Mouse (Mus musculus): ENCODE measurements around the gene Sppl2b.
A peak's percentile ranks its signal among the peaks of the same experiment; 100 is the strongest.
"Not testable (repeated sequence)": the region's sequence is repeated elsewhere in the genome, so short reads cannot be mapped to it uniquely, and the experiment has no call there.

Gene Sppl2b

GRCm38 (mm10) chr10:80824827-80825226 lies 30.2 kb upstream of the Sppl2b start:
- no peak for DNase-seq

- DNase-seq = peak; percentile 99
Observed at GRCm38 (mm10) chr10:80826151-80827062, 28.7 kb upstream of the Sppl2b start, which contains the start of gene Oaz1. Gene Oaz1, plus strand, starts transcription at chr10:80826656.

- DNase-seq = no peak
Observed at GRCm38 (mm10) chr10:80827063-80827869, 27.8 kb upstream of the Sppl2b start.

DNA sequence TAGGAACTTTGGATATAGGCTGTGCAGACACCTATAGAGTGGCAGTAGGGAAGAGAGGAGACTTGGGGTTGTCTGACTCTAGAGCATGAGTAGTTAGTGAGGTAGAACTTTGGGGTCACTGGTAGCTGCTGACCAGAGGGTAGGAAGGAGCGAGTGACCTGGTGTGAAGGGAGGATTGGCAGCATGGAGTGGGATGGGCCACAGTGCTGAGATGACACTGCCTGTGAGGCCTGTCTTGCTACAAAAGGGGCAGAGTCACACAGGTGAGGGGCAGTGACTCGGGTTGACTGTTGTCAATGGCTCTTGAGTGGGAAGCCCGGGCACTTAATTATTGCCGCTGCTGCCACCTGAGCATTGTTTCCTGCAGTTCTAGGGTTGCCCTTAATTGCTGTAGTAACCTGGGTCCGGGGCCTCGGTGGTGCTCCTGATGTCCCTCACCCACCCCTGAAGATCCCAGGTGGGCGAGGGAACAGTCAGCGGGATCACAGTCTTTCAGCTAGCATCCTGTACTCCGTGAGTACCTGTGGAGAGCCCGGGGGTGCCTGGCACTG lies 27.1 kb upstream of the Sppl2b start:
- DNase-seq = no peak

DNA sequence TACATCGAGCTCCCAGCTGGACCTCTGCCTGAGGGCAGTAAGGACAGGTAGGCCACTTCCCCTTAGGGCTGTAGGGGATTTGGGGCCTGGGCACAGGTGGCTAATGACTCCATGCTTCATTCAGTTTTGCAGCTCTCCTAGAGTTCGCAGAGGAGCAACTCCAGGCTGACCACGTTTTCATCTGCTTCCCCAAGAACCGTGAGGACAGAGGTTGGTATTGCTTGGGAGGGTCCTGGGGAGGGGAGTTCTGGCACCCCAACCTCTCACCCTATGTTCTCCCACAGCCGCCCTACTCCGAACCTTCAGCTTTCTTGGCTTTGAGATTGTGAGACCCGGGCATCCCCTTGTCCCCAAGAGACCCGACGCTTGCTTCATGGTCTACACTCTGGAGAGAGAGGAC lies 26.5 kb upstream of the Sppl2b start:
- not testable (repeated sequence) for DNase-seq

- DNase-seq = no peak
Observed at GRCm38 (mm10) chr10:80829359-80830278, 25.5 kb upstream of the Sppl2b start.

- DNase-seq = no peak
Observed at GRCm38 (mm10) chr10:80831136-80831535, 23.9 kb upstream of the Sppl2b start.

- DNase-seq = no peak
Observed at GRCm38 (mm10) chr10:80832818-80833217, 22.3 kb upstream of the Sppl2b start.

DNA sequence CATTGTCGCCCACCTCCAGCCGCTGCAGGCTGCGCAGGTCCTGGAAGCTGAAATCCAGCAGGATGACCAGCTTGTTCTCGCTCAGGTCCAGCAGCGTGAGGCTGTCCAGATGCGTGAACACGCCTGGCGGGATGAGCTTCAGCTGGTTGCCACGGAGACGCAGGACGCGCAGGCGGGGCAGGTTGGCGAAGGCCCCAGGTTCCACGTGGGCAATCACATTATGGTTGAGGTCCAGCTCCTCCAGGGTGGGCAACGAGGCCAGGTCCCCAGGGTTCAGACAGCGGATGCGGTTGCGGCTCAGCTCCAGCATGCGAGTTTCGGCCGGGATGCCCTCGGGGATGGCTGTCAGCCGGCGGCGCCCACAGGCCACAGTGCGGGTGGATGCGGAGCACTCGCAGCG lies 19.5 kb upstream of the Sppl2b start:
- DNase-seq = no peak

- no peak for DNase-seq
Observed at GRCm38 (mm10) chr10:80836949-80837379, 18.1 kb upstream of the Sppl2b start.

- DNase-seq = peak; percentile 68
Observed at GRCm38 (mm10) chr10:80837827-80838226, 17.2 kb upstream of the Sppl2b start.

DNA sequence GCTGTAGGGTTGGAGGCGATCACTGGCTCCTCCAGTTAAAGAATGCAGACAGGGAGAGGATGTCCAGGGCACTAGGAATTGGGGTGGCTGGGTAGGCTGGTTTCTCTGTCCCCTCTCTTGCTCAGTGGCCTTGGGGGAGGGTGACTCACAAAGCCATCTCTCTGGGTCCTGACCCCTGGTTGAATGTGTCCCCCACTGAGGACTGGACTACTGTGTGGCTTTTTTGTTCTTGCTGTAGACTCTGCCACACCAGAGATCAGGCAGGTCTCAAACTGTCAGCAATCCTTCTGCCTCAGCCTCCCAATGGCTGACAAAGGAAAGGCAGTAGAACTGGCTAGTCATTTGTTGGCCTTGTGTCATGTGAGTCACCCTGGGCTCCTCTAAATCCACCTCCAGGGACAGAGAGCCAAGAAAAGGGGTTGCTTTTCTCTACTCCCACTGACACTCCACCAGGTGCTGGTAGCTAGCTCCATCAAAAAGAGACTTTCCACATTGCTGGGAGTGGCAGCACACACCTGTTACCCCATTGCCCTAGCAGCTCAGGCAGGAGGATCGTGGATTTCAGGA lies 16.6 kb upstream of the Sppl2b start:
- DNase-seq = no peak

- DNase-seq = no peak
Observed at GRCm38 (mm10) chr10:80839848-80840247, 15.2 kb upstream of the Sppl2b start.

DNA sequence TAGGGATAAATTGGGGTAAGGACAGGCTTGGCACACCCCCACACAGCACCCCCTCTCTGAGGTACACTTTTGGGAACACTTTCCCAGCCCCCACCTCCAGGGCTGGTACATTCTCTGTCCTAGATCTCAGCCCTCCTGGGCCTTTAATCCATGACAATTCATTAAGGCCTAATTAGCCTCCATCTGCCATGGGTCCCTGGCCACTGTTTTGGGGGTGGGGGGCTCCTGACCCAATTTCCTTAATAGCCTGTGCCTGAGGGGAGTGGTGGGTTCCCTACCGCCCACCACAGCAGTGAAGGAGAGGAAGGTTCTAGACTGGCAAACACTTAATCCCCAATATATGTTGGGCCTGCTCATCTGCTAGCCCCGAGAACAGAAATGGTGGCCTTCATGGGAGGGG lies 13.4 kb upstream of the Sppl2b start:
- peak; percentile 26 for DNase-seq

- peak; percentile 34 for DNase-seq
Observed at GRCm38 (mm10) chr10:80842334-80842733, 12.7 kb upstream of the Sppl2b start.

- DNase-seq = no peak
Observed at GRCm38 (mm10) chr10:80843087-80843930, 11.8 kb upstream of the Sppl2b start.

DNA sequence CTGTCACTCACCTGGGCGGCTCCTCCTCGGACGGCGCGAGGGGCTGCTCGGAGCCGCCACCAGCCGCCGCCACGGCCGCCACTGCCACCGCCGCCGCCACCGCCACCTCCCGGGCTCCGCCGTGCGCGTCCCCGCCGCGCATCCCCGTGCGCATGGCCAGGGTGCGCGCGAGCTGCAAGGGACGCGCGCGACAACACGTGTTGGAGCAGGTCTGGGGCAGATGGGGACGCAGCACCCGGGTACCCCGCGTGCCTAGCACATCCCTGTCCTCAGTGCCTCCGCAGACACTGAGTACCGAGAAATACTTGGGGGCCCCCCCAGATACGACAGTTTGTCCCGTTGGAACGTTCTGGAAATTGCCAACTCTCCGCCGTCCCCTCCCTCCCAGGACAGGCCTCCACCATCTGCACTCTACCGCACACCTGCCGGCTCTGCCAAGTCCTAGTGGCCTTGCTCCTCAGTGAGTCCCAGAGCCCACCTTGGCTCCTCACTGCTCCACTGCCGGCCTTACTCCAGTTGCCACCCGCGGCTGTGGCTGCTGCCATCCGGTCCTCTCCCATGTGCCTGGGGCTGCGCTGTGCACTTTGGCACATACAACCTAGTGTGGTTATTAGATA lies 11.0 kb upstream of the Sppl2b start, which contains the start of gene Lingo3:
Gene Lingo3, minus strand, starts transcription at position 109 of the 617 bp plus-strand sequence.
- peak; percentile 76 for DNase-seq

- DNase-seq = no peak
Observed at GRCm38 (mm10) chr10:80845055-80845693, 9.9 kb upstream of the Sppl2b start.

DNA sequence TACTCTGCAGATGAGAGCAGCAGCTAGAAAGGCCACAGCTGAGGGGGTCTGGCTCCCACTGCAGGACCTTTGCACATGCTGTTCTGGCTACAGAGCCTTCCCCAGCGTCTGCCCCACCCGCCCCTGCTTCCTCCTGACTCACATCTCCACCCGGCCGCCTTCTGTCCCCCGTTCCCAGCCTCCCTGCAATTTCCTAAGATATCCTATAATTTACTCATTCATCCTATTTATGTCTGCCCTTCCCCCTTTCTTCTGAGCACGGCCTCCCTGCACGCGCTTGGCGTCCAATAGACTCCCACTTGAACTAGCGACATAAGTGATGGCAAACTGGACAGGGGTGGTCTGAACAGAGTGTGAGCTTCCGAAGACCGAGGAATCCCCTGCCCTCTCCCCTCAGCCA lies 9.3 kb upstream of the Sppl2b start:
- DNase-seq = no peak

DNA sequence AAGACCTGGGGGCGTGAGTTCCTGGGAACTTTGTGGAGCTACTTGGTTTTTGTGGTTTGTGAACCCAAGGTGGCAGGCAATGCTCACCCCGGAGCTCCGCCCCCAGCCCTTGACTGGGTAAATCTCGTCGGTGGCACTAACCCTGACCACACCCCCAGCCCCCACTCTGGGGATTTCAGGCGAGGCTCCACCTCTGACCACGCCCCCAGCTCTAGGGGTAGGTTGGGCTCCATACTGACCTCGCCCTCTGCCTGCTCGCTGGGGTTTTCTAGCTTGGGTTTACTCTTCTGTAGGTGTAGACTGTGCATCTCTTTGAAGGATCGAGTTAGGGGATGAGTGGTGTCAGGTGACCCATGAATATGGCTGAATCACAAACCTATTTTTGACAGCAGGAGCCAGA lies 6.5 kb upstream of the Sppl2b start:
- DNase-seq = no peak

Measured in cerebellum, adult 11 months (tissue).